Mouse (Mus musculus) spleen, adult 2 months (tissue): ENCODE data around the gene Gm14139. TPM values are rescaled to one million over a fixed set of nuclear protein-coding genes. Genes with fewer than 3 reads are reported as not detected.
A peak's percentile ranks its signal among the peaks of the same experiment; 100 is the strongest.
"Not testable (repeated sequence)": the region's sequence is repeated elsewhere in the genome, so short reads cannot be mapped to it uniquely, and the experiment has no call there.

Experiments
- DNase-seq, 2 experiments: peaks; one replicate each; pipeline versions ENCODE4 v3.0.0 to v3.0.0-alpha.2; 2012 to 2021; ENCODE audit warnings: low spot score in 2 of 2, low read depth in 1 of 2
- H3K27ac ChIP-seq: fragments of 200-500 bp; 2 replicates; pipeline ENCODE4 v1.5.1; 2012; ENCODE audit warnings: low read length, inconsistent platforms; ENCODE audit not compliant: insufficient read depth
- H3K27me3 ChIP-seq: fragments of 200-500 bp; 2 replicates; pipeline ENCODE4 v1.6.1; 2012; ENCODE audit warnings: mild to moderate bottlenecking, moderate library complexity, low read length, inconsistent platforms; ENCODE audit not compliant: control insufficient read depth, insufficient read depth
- H3K36me3 ChIP-seq: fragments of 200-500 bp; 2 replicates; pipeline ENCODE4 v1.6.1; 2012; ENCODE audit warnings: mild to moderate bottlenecking, low read length, inconsistent platforms; ENCODE audit not compliant: control insufficient read depth, insufficient read depth
- H3K4me1 ChIP-seq: fragments of 200-500 bp; 2 replicates; pipeline ENCODE4 v1.6.1; 2011; ENCODE audit warnings: inconsistent platforms; ENCODE audit not compliant: control insufficient read depth, insufficient read depth, insufficient read length
- H3K4me3 ChIP-seq: fragments of 200-500 bp; 2 replicates; pipeline ENCODE4 v1.5.1; 2011; ENCODE audit warnings: mild to moderate bottlenecking, inconsistent platforms; ENCODE audit not compliant: insufficient read depth, insufficient read length; ENCODE audit errors: extremely low read depth
- CTCF ChIP-seq: fragments of 200-500 bp; IDR thresholded peaks from 2 replicates; pipeline ENCODE4 v1.5.1; 2011; ENCODE audit warnings: mild to moderate bottlenecking, inconsistent platforms; ENCODE audit not compliant: insufficient read depth, insufficient read length, insufficient replicate concordance; ENCODE audit errors: extremely low read depth
- POLR2A ChIP-seq: fragments of 200-500 bp; IDR thresholded peaks from 2 replicates; pipeline ENCODE4 v1.6.1; 2011; ENCODE audit warnings: low read depth, low read length, inconsistent platforms
- WGBS: fragments of 180-500 bp; shearing (Covaris S2); methylation state at CpG from one replicate; pipeline ENCODE4 v1.1.7; 2018; 5-methylcytosine and 5-hydroxymethylcytosine counted together
- polyA plus RNA-seq: library from polyadenylated mRNA; depleted of rRNA; stranded (reverse); fragments of >200 nt; gene quantifications from 2 replicates; pipeline ENCODE4 v1.2.3, GENCODE M21; 2012; rRNA removed

The Gm14139 gene
- not detected in 2 replicates for polyA plus RNA-seq

DNA sequence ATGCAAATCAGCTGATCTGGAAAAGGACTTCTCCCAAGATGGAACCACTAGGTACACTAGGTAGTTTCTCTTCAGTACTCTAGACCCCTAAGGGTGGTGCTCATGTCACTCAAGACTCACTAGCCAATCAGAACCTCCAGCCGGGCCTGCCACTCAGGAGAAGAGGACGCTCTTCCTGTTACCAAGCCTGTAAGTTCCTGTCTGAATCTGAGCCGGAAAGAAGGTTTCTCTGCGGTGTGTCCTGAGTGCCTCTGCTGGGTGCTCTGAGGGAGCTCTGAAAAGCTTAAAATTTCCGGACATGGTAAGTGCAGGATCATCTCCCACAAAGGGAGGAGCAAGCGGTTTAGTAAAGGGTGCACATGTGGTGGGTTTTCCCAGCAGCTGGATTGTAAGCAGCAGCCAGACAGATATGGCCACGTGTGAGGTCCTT lies at the start of gene Gm14139:
TSS of gene Gm14139 (plus strand) at position 186 of the 430 bp plus-strand sequence.
- not testable (repeated sequence) for H3K36me3 ChIP-seq, H3K27ac ChIP-seq, DNase-seq, H3K27me3 ChIP-seq, H3K4me3 ChIP-seq, H3K4me1 ChIP-seq
- WGBS: 79% methylated on average over 7 of the region's 7 CpGs

DNA sequence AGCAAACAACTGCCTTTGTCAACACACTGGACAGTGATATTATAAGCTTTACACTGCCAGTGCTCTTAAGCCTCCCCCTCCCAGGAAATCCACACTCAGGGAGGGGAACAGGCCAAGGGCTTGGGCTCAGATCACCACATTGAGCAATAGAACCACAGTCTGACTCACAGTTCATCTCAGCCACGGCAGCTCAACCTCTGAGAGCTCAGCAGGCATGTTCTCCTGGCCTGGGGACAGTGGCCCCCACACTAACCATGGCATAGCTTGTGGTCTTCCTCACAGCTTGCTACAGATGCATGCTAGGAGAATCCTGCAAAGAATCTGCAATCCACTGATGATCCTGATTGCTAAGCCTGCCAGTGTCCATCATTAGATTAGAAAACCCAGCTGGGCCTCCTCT lies 49.6 kb upstream of the Gm14139 start:
- H3K27ac ChIP-seq, H3K4me1 ChIP-seq, H3K27me3 ChIP-seq, H3K4me3 ChIP-seq, H3K36me3 ChIP-seq, DNase-seq: not testable (repeated sequence)
- 56% methylated on average over 1 of the region's 1 CpGs for WGBS

DNA sequence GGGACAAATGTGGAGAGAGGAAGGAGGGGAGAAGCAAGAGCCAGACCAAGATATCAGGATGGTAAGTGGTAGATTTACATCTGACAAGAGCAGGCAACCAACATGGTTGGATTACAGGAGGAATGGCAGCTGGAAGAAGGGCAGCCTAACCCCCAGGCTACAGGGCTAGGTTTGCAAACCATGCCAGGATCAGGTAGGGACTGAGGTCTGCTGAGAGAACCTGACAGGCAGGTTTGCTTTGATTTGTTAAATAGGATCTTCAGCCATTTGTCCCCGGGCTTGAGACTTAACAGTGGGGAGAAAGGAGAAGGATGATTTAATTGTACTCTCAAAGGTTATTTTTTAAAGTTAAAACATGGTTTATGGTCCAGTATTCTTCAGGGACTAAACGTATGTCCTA lies 48.8 kb upstream of the Gm14139 start:
- Histone ChIP-seq H3K27me3 (no peaks in the 10 kb centered on the region), H3K4me1 (no peaks in the 10 kb centered on the region; the same call in 1 of the 2 replicates), H3K4me3 (no peak overlapping the region), H3K27ac (no peak overlapping the region), H3K36me3 (peaks cover 4% of the 10 kb centered on the region; the same call in 1 of the 2 replicates)
- TF ChIP-seq POLR2A: no peak
- no peak for TF ChIP-seq CTCF
- WGBS: 87% methylated on average over 2 of the region's 2 CpGs
- no peak for DNase-seq

DNA sequence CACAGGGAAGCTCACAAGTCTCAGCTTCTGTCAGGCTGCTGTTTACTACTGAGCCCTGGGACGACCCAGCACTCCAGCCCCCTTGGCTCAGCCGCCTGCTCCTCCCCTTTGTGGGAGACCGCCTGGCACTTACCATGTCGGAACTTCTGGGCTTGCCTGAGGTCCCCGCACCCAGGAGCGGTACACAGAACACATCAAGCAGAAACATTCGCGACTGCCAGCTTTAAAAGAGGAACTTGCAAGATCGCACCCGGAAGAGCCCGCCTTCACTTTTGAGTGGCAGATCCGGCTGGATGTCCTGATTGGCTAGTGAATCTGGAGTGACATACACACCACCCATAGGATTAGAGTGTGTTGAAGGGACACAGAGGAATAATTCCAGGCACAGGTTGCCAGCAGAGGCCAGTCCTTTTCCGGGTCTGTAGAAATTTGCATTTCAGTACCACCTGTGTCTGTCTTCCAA lies 45.1 kb upstream of the Gm14139 start, which contains the start of gene Zfp120:
TSS of gene Zfp120 (minus strand) at position 274 of the 463 bp plus-strand sequence.
- Histone ChIP-seq H3K4me1 (no peaks in the 10 kb centered on the region; the same call in 1 of the 2 replicates), H3K27ac (peak within 1 kb of the TSS; percentile 88), H3K36me3 (peaks cover 2% of the 10 kb centered on the region; the same call in 1 of the 2 replicates), H3K4me3 (peak within 1 kb of the TSS; percentile 77), H3K27me3 (no peaks in the 10 kb centered on the region)
- under 1% methylated on average over 13 of the region's 13 CpGs for WGBS
- DNase-seq: peak; percentile 82 to 87
- peak; percentile 63 for TF ChIP-seq POLR2A
- no peak for TF ChIP-seq CTCF

DNA sequence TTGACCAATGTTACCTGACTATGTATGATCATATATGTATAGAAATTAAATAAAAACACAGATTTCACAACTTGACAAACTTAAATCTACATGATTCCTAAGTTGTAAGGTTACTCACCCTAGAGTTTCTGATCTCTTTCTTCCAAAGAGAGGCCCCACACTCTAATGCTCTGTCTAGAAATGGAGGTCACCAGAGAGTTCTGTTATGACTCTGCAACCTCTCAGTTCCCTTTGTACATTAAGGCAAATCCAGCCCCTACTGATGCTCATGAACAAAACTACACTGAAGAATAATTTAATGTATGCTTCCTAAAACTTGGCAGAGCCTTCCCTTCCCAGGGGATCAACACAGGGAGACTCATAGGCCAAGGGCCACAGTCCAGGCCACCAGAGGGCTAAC lies 14.9 kb upstream of the Gm14139 start:
- Histone ChIP-seq H3K4me3 (no peak overlapping the region), H3K27ac (no peak overlapping the region), H3K36me3 (no peaks in the 10 kb centered on the region), H3K4me1 (no peaks in the 10 kb centered on the region), H3K27me3 (no peaks in the 10 kb centered on the region)
- DNase-seq: no peak
- TF ChIP-seq CTCF (no peak), POLR2A (no peak)

DNA sequence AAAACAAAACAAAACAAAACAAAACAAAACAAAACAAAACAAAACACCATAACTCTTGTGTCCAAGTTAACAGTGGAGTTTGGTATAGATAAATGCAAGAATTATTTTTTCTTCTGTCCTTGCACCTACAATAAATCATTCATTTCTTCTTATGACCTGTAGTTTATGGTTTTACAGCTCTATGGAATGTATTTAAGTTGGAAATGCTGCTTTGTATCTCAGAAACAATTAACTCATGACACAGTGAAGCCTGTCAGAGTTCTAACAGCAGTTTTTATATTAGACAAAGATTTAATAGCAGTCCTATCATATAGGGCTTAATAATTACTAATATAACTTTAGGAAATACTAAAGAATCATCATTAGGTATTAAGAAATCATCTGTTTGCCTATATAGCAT lies 7.7 kb upstream of the Gm14139 start:
- Histone ChIP-seq H3K4me1 (no peaks in the 10 kb centered on the region), H3K4me3 (no peak overlapping the region), H3K27ac (no peak overlapping the region), H3K36me3 (no peaks in the 10 kb centered on the region), H3K27me3 (no peaks in the 10 kb centered on the region)
- TF ChIP-seq POLR2A (no peak), CTCF (no peak)
- no peak for DNase-seq

DNA sequence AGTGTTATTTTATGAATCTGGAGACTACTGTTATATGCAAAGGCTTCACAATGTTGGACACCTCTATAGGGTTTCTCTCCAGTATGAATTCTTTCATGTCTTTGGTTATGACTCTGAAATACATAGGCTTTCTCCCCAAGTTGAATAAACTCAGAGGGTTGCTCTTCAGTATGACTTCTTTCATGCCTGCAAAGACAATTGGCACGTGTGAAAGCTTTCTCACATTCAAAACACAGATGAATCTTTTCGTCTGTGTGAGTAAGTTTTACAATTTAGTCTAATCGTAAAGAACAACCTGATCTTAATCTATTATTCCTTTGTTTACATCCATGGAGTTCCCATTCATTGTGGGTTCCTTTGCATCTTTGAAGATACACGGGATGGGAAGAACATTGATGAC lies 2.0 kb upstream of the Gm14139 start, which contains the start of gene Gm10770:
TSS of gene Gm10770 (minus strand) at position 101 of the 400 bp plus-strand sequence.
- not testable (repeated sequence) for H3K4me3 ChIP-seq, DNase-seq, H3K4me1 ChIP-seq, H3K27ac ChIP-seq, H3K36me3 ChIP-seq, H3K27me3 ChIP-seq
- 75% methylated on average over 4 of the region's 4 CpGs for WGBS

DNA sequence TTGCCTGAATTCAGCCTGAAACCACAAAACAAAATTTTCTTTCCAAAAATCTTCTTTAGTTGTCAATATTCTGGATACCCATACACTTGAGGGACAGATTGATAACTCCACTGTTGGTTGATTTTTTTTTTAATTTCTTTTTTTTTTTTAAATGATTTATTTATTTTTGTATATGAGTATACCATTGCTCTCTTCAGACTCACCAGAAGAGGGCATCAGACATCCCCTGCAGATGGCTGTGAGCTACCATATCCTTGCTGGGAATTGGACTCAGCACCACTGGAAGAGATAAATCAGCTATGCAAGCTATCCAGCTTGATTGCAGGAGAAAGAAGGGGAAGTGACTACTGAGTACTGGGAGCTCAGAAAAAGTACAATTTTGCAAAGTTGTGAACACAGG lies 509 bp upstream of the Gm14139 start:
- H3K4me3 ChIP-seq, H3K4me1 ChIP-seq, H3K36me3 ChIP-seq, H3K27me3 ChIP-seq, DNase-seq, H3K27ac ChIP-seq: not testable (repeated sequence)

DNA sequence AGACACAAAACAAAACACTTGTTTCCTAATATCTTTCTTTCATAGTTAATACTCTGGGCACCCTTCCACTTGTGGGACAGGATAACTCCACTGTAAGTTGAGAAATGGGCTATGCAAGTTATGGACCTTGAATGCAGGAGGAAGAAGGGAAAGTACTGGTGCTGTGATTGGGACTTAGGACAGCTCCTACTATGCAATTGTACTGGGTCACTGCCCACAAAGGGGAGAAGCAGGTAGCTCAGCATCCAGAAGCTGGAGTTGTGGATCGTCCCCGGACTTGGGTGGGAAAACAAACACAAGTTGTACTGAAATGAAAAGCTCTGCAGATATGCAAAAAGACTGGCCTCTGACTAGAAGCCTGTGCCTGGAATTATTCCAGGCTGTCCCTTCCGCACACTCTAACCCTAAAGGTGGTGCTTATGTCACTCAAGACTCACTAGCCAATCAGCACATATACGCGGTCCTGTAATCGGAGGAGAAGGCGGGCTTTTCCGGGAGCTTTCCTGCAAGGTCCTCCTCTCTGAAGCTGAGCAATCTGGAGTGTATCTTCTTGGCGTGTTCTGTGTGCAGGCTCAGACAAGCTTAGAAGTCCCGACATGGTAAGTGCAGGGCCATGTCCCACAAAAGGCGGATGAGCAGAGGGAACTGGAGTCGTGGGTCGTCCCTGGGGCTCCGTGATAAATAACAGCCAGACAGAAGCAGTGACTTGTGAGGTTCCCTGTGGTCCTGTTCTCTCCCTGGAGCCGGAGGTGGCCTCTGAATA lies 36.2 kb downstream of the Gm14139 start, which contains the start of gene Zfp937:
TSS of gene Zfp937 (plus strand) at position 474 of the 763 bp plus-strand sequence.
- H3K27ac ChIP-seq, H3K36me3 ChIP-seq, H3K4me1 ChIP-seq, H3K27me3 ChIP-seq: not testable (repeated sequence)
- WGBS: 9% methylated on average over 15 of the region's 15 CpGs
- H3K4me3 ChIP-seq: peak within 1 kb of the TSS; percentile 52
- DNase-seq: peak in 1 of 2 experiments; percentile 37

DNA sequence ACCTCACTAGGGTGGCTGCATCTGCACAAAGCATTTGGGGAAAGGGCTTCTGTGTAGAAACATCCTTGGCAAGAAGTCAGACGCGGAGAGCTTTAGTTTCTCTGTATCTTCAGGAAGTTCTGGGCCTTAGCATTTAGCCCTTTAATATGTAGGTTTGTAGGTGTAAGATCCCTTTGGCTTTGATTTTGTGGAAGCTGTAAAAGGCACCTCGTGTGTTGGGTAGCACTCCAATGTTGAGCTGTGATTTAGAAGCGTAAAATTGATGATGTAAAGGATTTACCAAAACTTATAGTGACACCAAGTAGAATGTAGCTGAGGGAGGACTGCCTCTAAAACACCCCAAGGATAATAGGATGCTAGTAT lies 36.8 kb downstream of the Gm14139 start:
- H3K27ac ChIP-seq, H3K27me3 ChIP-seq, H3K4me1 ChIP-seq, DNase-seq, H3K36me3 ChIP-seq: not testable (repeated sequence)
- peak overlapping the region; percentile 52 for H3K4me3 ChIP-seq
- 24% methylated on average over 4 of the region's 4 CpGs for WGBS
